Mouse (Mus musculus): ENCODE measurements around the gene Nnmt. TPM values are rescaled to one million over a fixed set of nuclear protein-coding genes. Genes with fewer than 3 reads are reported as not detected.

The Nnmt gene
- total and polyA plus RNA-seq, 3 experiments = not detected

- H3K9me3 ChIP-seq (replicated peaks; ENCODE audit: low read length) = no peaks in the 10 kb centered on the region
- H3K27me3 ChIP-seq (replicated peaks) = peaks cover 1% of the 10 kb centered on the region
- in situ Hi-C loops (cut with MboI; ENCODE audit: low pct_ligation_motif_present, low pct_unique_long_range_greater_than_20kb, low sequenced_read_pairs) = loop anchor here (10.0 kb wide), 1 partner anchor 358 kb away; no protein-coding TSS in a partner anchor
- no peak overlapping the region for H3K27ac ChIP-seq (ENCODE audit: insufficient read depth, low read depth)
- no peak overlapping the region for H3K4me3 ChIP-seq (replicated peaks in 1 of 3; ENCODE audit: low read depth in 2 of 3, low read length in 2 of 3, poor library complexity in 1 of 3)
- DNase-seq (ENCODE audit: extremely low read depth) = no peak
- H3K4me1 ChIP-seq (ENCODE audit: control insufficient read depth in 1 of 2, insufficient read depth in 2 of 2) = no peaks in the 10 kb centered on the region
- no peaks in the 10 kb centered on the region for H3K36me3 ChIP-seq (replicated peaks in 1 of 2; ENCODE audit: control insufficient read depth in 1 of 2, insufficient read depth in 1 of 2, low read length in 1 of 2)
- no peak overlapping the region for H3K9ac ChIP-seq (ENCODE audit: insufficient read depth, low read depth)
- no peak for TF ChIP-seq PAX5 (IDR thresholded peaks at IDR 0.05; ENCODE audit: low read length)
- no peak for TF ChIP-seq HCFC1 (IDR thresholded peaks at IDR 0.05; ENCODE audit: low read depth, low read length)
- TF ChIP-seq CHD2 (IDR thresholded peaks at IDR 0.05; ENCODE audit: low read length) = no peak
- TF ChIP-seq IRF4 (IDR thresholded peaks at IDR 0.05; ENCODE audit: low read depth, low read length) = no peak
- no peak for TF ChIP-seq MEF2A (IDR thresholded peaks at IDR 0.05; ENCODE audit: borderline replicate concordance, low read depth, low read length)
- TF ChIP-seq NELFE (IDR thresholded peaks at IDR 0.05; ENCODE audit: low read depth, low read length) = no peak
- TF ChIP-seq GABPA (IDR thresholded peaks at IDR 0.05; ENCODE audit: insufficient replicate concordance, low read depth, low read length) = no peak
- TF ChIP-seq MAFK (IDR thresholded peaks at IDR 0.05; ENCODE audit: insufficient replicate concordance, low read length) = no peak
- no peak for TF ChIP-seq RAD21 (IDR thresholded peaks at IDR 0.05; ENCODE audit: low read depth, low read length)
- TF ChIP-seq CHD1 (IDR thresholded peaks at IDR 0.05; ENCODE audit: low read depth, low read length) = no peak
- TF ChIP-seq KAT2A (IDR thresholded peaks at IDR 0.05; ENCODE audit: insufficient replicate concordance, low read length) = no peak
- TF ChIP-seq POLR2A (IDR thresholded peaks at IDR 0.05; ENCODE audit: low read depth, low read length) = no peak
- H3K79me2 ChIP-seq (replicated peaks; ENCODE audit: control insufficient read depth, extremely low read depth, insufficient read depth, poor library complexity, severe bottlenecking) = no peaks in the 10 kb centered on the region
- dilution Hi-C loops (cut with MboI; ENCODE audit: extremely low pct_ligation_motif_present, extremely low pct_unique_long_range_greater_than_20kb, low sequenced_read_pairs) = no loop called here
- no peak overlapping the region for H3K4me2 ChIP-seq (ENCODE audit: insufficient read depth, low read depth, poor library complexity, severe bottlenecking)
Observed at GRCm38 (mm10) chr9:48612542-48612941, 7.6 kb upstream of the Nnmt start.

GRCm38 (mm10) chr9:48611032-48611431 lies 6.1 kb upstream of the Nnmt start:
- DNase-seq (ENCODE audit: extremely low read depth) = no peak
- Histone ChIP-seq H3K9me3 (replicated peaks; ENCODE audit: low read length) (no peaks in the 10 kb centered on the region), H3K4me2 (ENCODE audit: insufficient read depth, low read depth, poor library complexity, severe bottlenecking) (no peak overlapping the region), H3K4me1 (ENCODE audit: control insufficient read depth in 1 of 2, insufficient read depth in 2 of 2) (no peaks in the 10 kb centered on the region), H3K27me3 (replicated peaks) (peaks cover 1% of the 10 kb centered on the region), H3K36me3 (replicated peaks in 1 of 2; ENCODE audit: control insufficient read depth in 1 of 2, insufficient read depth in 1 of 2, low read length in 1 of 2) (no peaks in the 10 kb centered on the region), H3K4me3 (replicated peaks in 1 of 3; ENCODE audit: low read depth in 2 of 3, low read length in 2 of 3, poor library complexity in 1 of 3) (no peak overlapping the region), H3K79me2 (replicated peaks; ENCODE audit: control insufficient read depth, extremely low read depth, insufficient read depth, poor library complexity, severe bottlenecking) (no peaks in the 10 kb centered on the region), H3K9ac (ENCODE audit: insufficient read depth, low read depth) (no peak overlapping the region), H3K27ac (ENCODE audit: insufficient read depth, low read depth) (no peak overlapping the region)
- TF ChIP-seq CHD2 (IDR thresholded peaks at IDR 0.05; ENCODE audit: low read length) (no peak), MAZ (IDR thresholded peaks at IDR 0.05; ENCODE audit: low read depth, low read length) (no peak), POLR2AphosphoS2 (IDR thresholded peaks at IDR 0.05; ENCODE audit: low read depth, low read length) (no peak), TCF12 (IDR thresholded peaks at IDR 0.05; ENCODE audit: low read depth, low read length) (no peak), HCFC1 (IDR thresholded peaks at IDR 0.05; ENCODE audit: low read depth, low read length) (no peak), GABPA (IDR thresholded peaks at IDR 0.05; ENCODE audit: insufficient replicate concordance, low read depth, low read length) (no peak), MXI1 (IDR thresholded peaks at IDR 0.05; ENCODE audit: low read depth, low read length) (no peak), USF1 (IDR thresholded peaks at IDR 0.05; ENCODE audit: low read depth, low read length) (no peak), UBTF (IDR thresholded peaks at IDR 0.05; ENCODE audit: low read depth, low read length) (no peak), USF2 (conservative IDR thresholded peaks at IDR 0.05; ENCODE audit: low read depth, low read length) (no peak), ZC3H11A (IDR thresholded peaks at IDR 0.05; ENCODE audit: low read depth, low read length) (no peak), MEF2A (IDR thresholded peaks at IDR 0.05; ENCODE audit: borderline replicate concordance, low read depth, low read length) (no peak), NELFE (IDR thresholded peaks at IDR 0.05; ENCODE audit: low read depth, low read length) (no peak), ZKSCAN1 (IDR thresholded peaks at IDR 0.05; ENCODE audit: borderline replicate concordance, low read depth, low read length) (no peak), BHLHE40 (IDR thresholded peaks at IDR 0.05; ENCODE audit: low read depth, low read length) (no peak)
- in situ Hi-C loops (cut with MboI; ENCODE audit: low pct_ligation_motif_present, low pct_unique_long_range_greater_than_20kb, low sequenced_read_pairs) = loop anchor here (10.0 kb wide), 1 partner anchor 356 kb away; no protein-coding TSS in a partner anchor
- dilution Hi-C loops (cut with MboI; ENCODE audit: extremely low pct_ligation_motif_present, extremely low pct_unique_long_range_greater_than_20kb, low sequenced_read_pairs) = no loop called here
